ENCODE assay signal across 9 mouse cellular contexts in genomic region chr6:37351731-37352380, GRCm38 (mm10). TPM values are rescaled to one million over a fixed set of nuclear protein-coding genes. Genes with fewer than 3 reads are reported as not detected.
DNase-seq lines count a peak whose midpoint lies in the region; ATAC-seq and TF ChIP-seq lines count a peak whose summit lies in the region.
"Had no signal": no experiment of that assay in that cellular context is flagged by ENCODE, and none has a peak within 500 bp of the region (broad histone marks: within the 10 kb centered on the region; RNA-seq: fewer than 3 reads in every experiment).

No protein-coding gene starts in this region.

- H3K9me3 ChIP-seq in limb, embryonic 14.5 days (ENCODE audit: control insufficient read depth, low read length): no peaks in the 10 kb centered on the region
- no peaks in the 10 kb centered on the region for H3K9me3 ChIP-seq in neural tube, embryonic 11.5 days (ENCODE audit: control insufficient read depth, low read length)
- H3K9me3 ChIP-seq: megakaryocyte, embryonic 14.5 days had no signal

- peaks cover 21% of the 10 kb centered on the region for H3K4me1 ChIP-seq in limb, embryonic 14.5 days (ENCODE audit: control insufficient read depth, insufficient read depth, low read length)
- H3K4me1 ChIP-seq in neural tube, embryonic 11.5 days (ENCODE audit: control insufficient read depth, insufficient read depth, low read length): no peaks in the 10 kb centered on the region; the same call in 1 of the 2 replicates

- H3K36me3 ChIP-seq in limb, embryonic 14.5 days (ENCODE audit: control insufficient read depth, insufficient read depth, low read length): peaks cover 79% of the 10 kb centered on the region
- H3K36me3 ChIP-seq in neural tube, embryonic 11.5 days (ENCODE audit: control insufficient read depth, insufficient read depth, low read length): no peaks in the 10 kb centered on the region

- ATAC-seq in limb, embryonic 14.5 days (ENCODE audit: low FRiP score, low read depth): peak; percentile 70; the same call in 1 of the 2 replicates
- peak; percentile 85 for ATAC-seq in neural tube, embryonic 11.5 days (ENCODE audit: insufficient read depth, low FRiP score, low TSS enrichment)
- no peak for ATAC-seq in monocyte, adult 5-6 weeks (replicated peaks; ENCODE audit: insufficient number of reproducible peaks, low FRiP score, low TSS enrichment, poor library complexity, severe bottlenecking)

- peak; percentile 48 for DNase-seq in thymus, postnatal 0 days (ENCODE audit: low spot score)
- DNase-seq in thymus, adult 18-20 months: no peak
- DNase-seq in cerebellum, postnatal 36 days: peak; percentile 72 to 75
- peak; percentile 47 for DNase-seq in gastrocnemius, postnatal 25 days
- DNase-seq in kidney, adult 8-10 months: peak; percentile 30 to 34
- peak; percentile 53 for DNase-seq in limb, embryonic 14.5 days (ENCODE audit: low spot score)
- peak; percentile 80 for DNase-seq in neural tube, embryonic 11.5 days (ENCODE audit: low spot score)

- no peak overlapping the region for H3K9ac ChIP-seq in limb, embryonic 14.5 days (ENCODE audit: low read depth, low read length, severe bottlenecking)
- H3K9ac ChIP-seq in neural tube, embryonic 11.5 days (ENCODE audit: low read length): no peak overlapping the region

- 26% methylated on average over 10 of the region's 10 CpGs for WGBS in limb, embryonic 14.5 days
- 27% methylated on average over 10 of the region's 10 CpGs for WGBS in neural tube, embryonic 11.5 days

- H3K4me3 ChIP-seq in limb, embryonic 14.5 days (replicated peaks; ENCODE audit: low read length): no peak overlapping the region
- H3K4me3 ChIP-seq in neural tube, embryonic 11.5 days (ENCODE audit: low read depth, low read length): no peak overlapping the region
- H3K4me3 ChIP-seq: megakaryocyte, embryonic 14.5 days had no signal

- H3K4me2 ChIP-seq in limb, embryonic 14.5 days (replicated peaks; ENCODE audit: low read depth, low read length, severe bottlenecking): no peak overlapping the region
- no peak overlapping the region for H3K4me2 ChIP-seq in neural tube, embryonic 11.5 days (ENCODE audit: low read depth)

- no peaks in the 10 kb centered on the region for H3K27me3 ChIP-seq in limb, embryonic 14.5 days (ENCODE audit: control insufficient read depth, insufficient read depth, low read length)
- no peaks in the 10 kb centered on the region for H3K27me3 ChIP-seq in neural tube, embryonic 11.5 days (ENCODE audit: control insufficient read depth, insufficient read depth, low read length)
- H3K27me3 ChIP-seq: megakaryocyte, embryonic 14.5 days had no signal

- H3K27ac ChIP-seq in limb, embryonic 14.5 days (replicated peaks; ENCODE audit: low read depth, low read length): no peak overlapping the region
- no peak overlapping the region for H3K27ac ChIP-seq in neural tube, embryonic 11.5 days (ENCODE audit: low read depth, low read length)

- no peak for TF ChIP-seq POLR2A in limb, embryonic 14.5 days (IDR thresholded peaks at IDR 0.05; ENCODE audit: borderline replicate concordance, extremely low read depth, insufficient read depth, insufficient read length)

RNA-seq across cellular contexts. Expression of gene Dgki, which starts 51.9 kb away (rescaled TPM):
- polyA plus RNA-seq in thymus, postnatal 0 days (2015; fragmentation: Nextera tagmentation; extraction: Ambion mirVana): 0.14 and 0.19 TPM in 2 replicates
- under 1 TPM; 0.13 to 0.15 TPM for total RNA-seq in gastrocnemius, postnatal 25 days (2021)
- polyA plus RNA-seq in limb, embryonic 14.5 days (2012; rRNA removed): 0.58 and 0.69 TPM in 2 replicates
- 0.59 and 0.85 TPM in 2 replicates for polyA plus RNA-seq in limb, embryonic 14.5 days (2014; fragmentation: Nextera tagmentation; extraction: Ambion mirVana)
- polyA plus RNA-seq in neural tube, embryonic 11.5 days (2014; fragmentation: Nextera tagmentation; extraction: Ambion mirVana): 2.5 and 2.8 TPM in 2 replicates
- 0.32 TPM in 1 of 3 replicates, not detected in the others for total RNA-seq in monocyte, adult 5-6 weeks (2017)

Comparison
In these comparisons a context has a peak if more than half of its experiments do, and no peak if none do; other contexts are left out.
1. DNase-seq: peak in thymus, postnatal 0 days (single experiment), cerebellum, postnatal 36 days (2 of 2), gastrocnemius, postnatal 25 days (single experiment), kidney, adult 8-10 months (2 of 2), limb, embryonic 14.5 days (single experiment) and neural tube, embryonic 11.5 days (single experiment); none in thymus, adult 18-20 months (0 of 2).